Mouse (Mus musculus) hindbrain, embryonic 13.5 days (tissue): ENCODE measurements around the gene Klhl15. TPM values are rescaled to one million over a fixed set of nuclear protein-coding genes. Genes with fewer than 3 reads are reported as not detected.
A peak's percentile ranks its signal among the peaks of the same experiment; 100 is the strongest.
"Not testable (repeated sequence)": the region's sequence is repeated elsewhere in the genome, so short reads cannot be mapped to it uniquely, and the experiment has no call there.

Experiments
- ATAC-seq: fragments of 200-750 bp; cut with Nextera tagmentation; 2 replicates; pipeline ENCODE4 v1.8.0; 2017; ENCODE audit warnings: moderate TSS enrichment; ENCODE audit not compliant: low FRiP score
- H3K27ac ChIP-seq: fragments of 300-500 bp; sonication (generic); 2 replicates; pipeline ENCODE4 v1.5.1; 2015; ENCODE audit warnings: inconsistent platforms, mild to moderate bottlenecking, moderate library complexity
- H3K27me3 ChIP-seq: fragments of 300-500 bp; sonication (generic); 2 replicates; pipeline ENCODE4 v1.6.1; 2015; ENCODE audit warnings: mild to moderate bottlenecking, inconsistent platforms
- H3K36me3 ChIP-seq: fragments of 300-500 bp; sonication (generic); 2 replicates; pipeline ENCODE4 v1.6.1; 2015; ENCODE audit warnings: mild to moderate bottlenecking, inconsistent platforms
- H3K4me1 ChIP-seq: fragments of 300-500 bp; sonication (generic); replicated peaks from 2 replicates; pipeline ENCODE4 v1.6.1; 2015; ENCODE audit warnings: inconsistent platforms
- H3K4me2 ChIP-seq: fragments of 300-500 bp; sonication (generic); 2 replicates; pipeline ENCODE4 v1.6.1; 2015; ENCODE audit warnings: inconsistent platforms, mild to moderate bottlenecking, moderate library complexity
- H3K4me3 ChIP-seq: fragments of 300-500 bp; sonication (generic); 2 replicates; pipeline ENCODE4 v1.5.1; 2015; ENCODE audit warnings: mild to moderate bottlenecking, inconsistent platforms
- H3K9ac ChIP-seq: fragments of 300-500 bp; sonication (generic); 2 replicates; pipeline ENCODE4 v1.6.1; 2015; ENCODE audit warnings: mild to moderate bottlenecking, inconsistent platforms
- H3K9me3 ChIP-seq: fragments of 300-500 bp; sonication (generic); 2 replicates; pipeline ENCODE4 v1.6.1; 2016; ENCODE audit warnings: inconsistent platforms
- WGBS: fragments of 180-500 bp; shearing (Covaris S2); methylation state at CpG from one replicate; pipeline ENCODE4 v1.1.7; 2015; 5-methylcytosine and 5-hydroxymethylcytosine counted together
- polyA plus RNA-seq: library from polyadenylated mRNA; unstranded; fragments of >200 nt; fragmentation: Nextera tagmentation; extraction: Ambion mirVana; gene quantifications from 2 replicates; pipeline ENCODE4 v1.2.1, GENCODE M21; 2015

The Klhl15 gene
- polyA plus RNA-seq = 9.7 and 10.4 TPM in 2 replicates

DNA sequence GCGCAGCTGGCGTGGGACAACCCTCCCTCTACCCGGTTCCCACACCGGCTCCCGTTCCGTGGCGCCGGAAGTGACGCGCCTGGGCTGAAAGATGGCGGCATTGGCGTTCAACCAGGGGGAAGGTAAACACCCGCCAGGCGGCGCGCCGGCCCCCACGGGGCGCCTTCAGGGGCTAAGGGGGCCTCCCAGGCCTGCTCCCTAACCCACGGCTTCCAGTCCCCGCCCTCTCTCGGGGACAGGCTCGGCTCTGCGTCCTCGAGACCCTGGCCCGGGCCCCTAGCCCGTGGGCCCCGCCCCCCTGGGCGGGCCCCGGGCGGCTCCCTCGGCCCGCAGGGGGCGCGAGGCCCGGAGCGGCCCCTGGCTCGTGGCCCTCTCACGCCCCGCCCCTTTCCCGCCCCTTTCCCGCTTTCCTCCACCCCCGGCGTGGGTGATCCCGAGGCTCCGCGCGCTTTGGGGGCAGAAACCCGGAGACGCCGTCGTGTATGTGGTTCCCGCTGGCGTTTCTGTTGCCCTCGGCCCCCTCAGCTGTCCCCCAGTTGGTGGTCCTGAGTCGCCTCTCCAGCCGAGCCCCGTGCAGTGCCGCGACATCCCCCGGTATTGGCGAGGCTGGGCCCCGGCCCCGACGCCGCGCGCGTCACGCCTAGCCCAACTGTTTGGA is at the start of gene Klhl15:
TSS of gene Klhl15 (plus strand) at position 68 of the 658 bp plus-strand sequence.
- Histone ChIP-seq H3K27ac (peak within 1 kb of the TSS; percentile 91), H3K4me3 (peak within 1 kb of the TSS; percentile 61), H3K27me3 (peaks cover 83% of the 10 kb centered on the region), H3K36me3 (no peaks in the 10 kb centered on the region), H3K9ac (peak within 1 kb of the TSS; percentile 83), H3K4me1 (peaks cover 3% of the 10 kb centered on the region; the same call in 1 of the 2 replicates), H3K4me2 (peak within 1 kb of the TSS; percentile 54), H3K9me3 (no peaks in the 10 kb centered on the region)
- peak; percentile 94 for ATAC-seq
- 11% methylated on average over 61 of the region's 70 CpGs for WGBS

DNA sequence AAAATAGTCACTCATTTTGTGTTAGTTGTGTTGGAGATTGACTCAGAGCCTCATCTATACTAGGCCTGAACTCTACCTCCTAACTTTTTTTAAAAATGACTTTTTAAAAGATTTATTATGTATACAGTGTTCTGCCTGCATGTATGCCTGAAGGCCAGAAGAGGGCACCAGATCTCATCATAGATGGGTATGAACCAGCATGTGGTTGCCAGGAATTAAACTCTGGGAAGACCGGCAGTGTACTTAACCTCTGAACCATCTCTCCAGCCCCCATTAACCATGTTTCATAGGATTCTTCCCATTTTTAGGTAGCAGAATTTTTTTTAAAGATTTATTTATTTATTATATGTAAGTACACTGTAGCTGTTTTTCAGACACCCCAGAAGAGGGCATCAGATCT is 49.2 kb upstream of the Klhl15 start:
- Histone ChIP-seq H3K4me3 (no peak overlapping the region), H3K9me3 (no peaks in the 10 kb centered on the region), H3K4me2 (no peak overlapping the region), H3K27ac (no peak overlapping the region), H3K9ac (no peak overlapping the region), H3K27me3 (peaks cover 43% of the 10 kb centered on the region), H3K36me3 (no peaks in the 10 kb centered on the region), H3K4me1 (no peaks in the 10 kb centered on the region)
- ATAC-seq = no peak
- 58% methylated on average over 1 of the region's 1 CpGs for WGBS

DNA sequence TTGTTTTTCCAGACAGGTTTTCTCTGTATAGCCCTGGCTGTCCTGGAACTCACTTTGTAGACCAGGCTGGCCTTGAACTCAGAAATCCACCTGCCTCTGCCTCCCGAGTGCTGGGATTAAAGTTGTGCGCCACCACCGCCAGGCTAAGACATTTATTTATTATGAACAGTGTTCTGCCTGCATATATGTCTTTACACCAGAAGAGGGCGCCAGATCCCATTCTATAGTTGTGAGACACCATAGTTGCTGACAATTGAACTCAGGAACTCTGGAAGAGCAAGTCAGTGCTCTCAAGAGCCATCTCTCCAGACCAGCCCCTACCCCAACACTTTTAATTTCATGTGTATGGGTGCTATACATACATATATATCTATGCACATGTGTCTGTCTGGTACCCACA is 40.5 kb upstream of the Klhl15 start:
- H3K27ac ChIP-seq, H3K9ac ChIP-seq, H3K27me3 ChIP-seq, H3K4me2 ChIP-seq, H3K9me3 ChIP-seq, H3K4me1 ChIP-seq, ATAC-seq, H3K4me3 ChIP-seq: not testable (repeated sequence)
- 69% methylated on average over 4 of the region's 4 CpGs for WGBS
- peaks cover 57% of the 10 kb centered on the region for H3K36me3 ChIP-seq

DNA sequence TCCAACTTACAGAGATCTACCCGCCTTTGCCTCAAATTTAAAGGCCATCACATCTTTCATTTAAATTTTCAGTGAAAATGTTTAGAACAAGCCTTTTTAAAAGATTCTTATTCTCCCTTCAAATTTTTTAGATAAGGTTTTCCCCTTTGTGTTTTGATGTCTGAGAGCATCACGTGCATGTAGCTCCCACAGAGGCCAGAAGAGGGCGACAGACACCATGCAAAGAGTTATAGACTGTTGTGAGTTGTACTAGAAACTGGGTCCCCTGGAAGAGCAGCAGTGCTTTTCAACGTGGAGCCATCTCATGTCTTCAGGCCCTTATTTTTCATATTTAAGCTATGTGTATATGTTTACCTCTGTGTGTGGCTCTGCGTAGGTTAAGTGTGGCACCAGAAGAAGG is 36.6 kb upstream of the Klhl15 start:
- no peak overlapping the region for H3K4me2 ChIP-seq
- H3K4me3 ChIP-seq = no peak overlapping the region
- peaks cover 80% of the 10 kb centered on the region for H3K36me3 ChIP-seq
- 82% methylated on average over 5 of the region's 5 CpGs for WGBS
- H3K27ac ChIP-seq = no peak overlapping the region
- H3K27me3 ChIP-seq = no peaks in the 10 kb centered on the region
- no peaks in the 10 kb centered on the region for H3K9me3 ChIP-seq
- no peaks in the 10 kb centered on the region for H3K4me1 ChIP-seq
- no peak overlapping the region for H3K9ac ChIP-seq
- ATAC-seq = no peak

DNA sequence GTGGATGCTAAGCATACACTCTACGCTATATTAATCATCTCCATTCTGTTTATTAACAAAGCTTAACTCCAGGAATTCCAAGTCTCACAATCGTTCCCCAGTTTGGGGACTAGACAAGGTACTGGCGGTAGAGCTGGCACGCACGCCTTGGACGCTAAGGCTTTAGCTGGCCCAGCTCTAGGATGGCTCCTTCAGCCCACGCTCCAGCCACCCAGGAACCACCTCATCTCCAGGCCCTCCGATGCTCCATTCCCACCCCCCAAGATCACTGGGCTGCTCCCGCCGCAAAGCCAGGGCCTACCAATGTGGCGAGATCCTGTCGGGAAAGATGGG is 22.2 kb upstream of the Klhl15 start:
- peak; percentile 60 for ATAC-seq
- Histone ChIP-seq H3K4me1 (no peaks in the 10 kb centered on the region), H3K9ac (peak overlapping the region; percentile 86), H3K4me3 (peak overlapping the region; percentile 75), H3K9me3 (no peaks in the 10 kb centered on the region), H3K4me2 (peak overlapping the region; percentile 70), H3K36me3 (peaks cover 17% of the 10 kb centered on the region), H3K27me3 (no peaks in the 10 kb centered on the region), H3K27ac (peak overlapping the region; percentile 83)
- WGBS = under 1% methylated on average over 12 of the region's 12 CpGs

DNA sequence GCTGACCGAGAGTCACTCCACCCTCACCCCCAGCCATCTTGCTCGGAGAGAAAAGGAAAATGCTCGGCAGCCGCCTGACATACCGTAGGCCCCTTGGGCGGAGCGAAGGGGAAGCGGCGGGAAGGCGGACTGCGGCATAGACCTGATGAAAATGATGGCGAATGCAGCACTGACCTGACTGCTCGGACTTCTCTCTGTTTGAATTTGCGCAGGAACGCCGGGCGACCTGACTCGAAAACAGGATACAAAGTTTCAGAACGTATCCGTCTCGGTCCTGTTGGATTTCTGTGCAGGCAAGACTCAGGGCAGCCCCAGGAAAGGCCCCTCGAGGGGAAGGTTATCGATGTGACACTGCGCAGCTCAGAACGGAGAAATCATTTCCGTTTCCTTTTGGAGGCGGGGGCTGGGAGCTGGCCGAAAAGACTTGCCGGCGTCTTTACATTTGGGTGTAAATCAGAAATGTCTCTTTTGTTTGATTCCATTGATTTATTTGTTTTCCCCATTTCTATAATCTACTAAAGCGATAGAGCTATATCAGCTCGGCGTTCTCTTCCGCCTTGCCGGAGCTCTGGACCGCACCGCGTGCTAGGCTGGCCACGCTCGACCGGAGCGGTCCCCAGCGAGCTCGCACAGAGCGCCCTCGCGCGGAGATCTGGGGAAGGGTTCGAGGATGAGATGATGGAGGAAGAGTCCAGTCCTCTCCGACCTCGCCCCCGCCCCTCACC is 21.6 kb upstream of the Klhl15 start, which contains the start of gene Eif2s3x:
TSS of gene Eif2s3x (minus strand) at position 266 of the 725 bp plus-strand sequence.
- Histone ChIP-seq H3K27ac (peak within 1 kb of the TSS; percentile 83), H3K4me2 (peak within 1 kb of the TSS; percentile 70), H3K27me3 (no peaks in the 10 kb centered on the region), H3K9me3 (no peaks in the 10 kb centered on the region), H3K4me1 (no peaks in the 10 kb centered on the region), H3K4me3 (peak within 1 kb of the TSS; percentile 75), H3K36me3 (peaks cover 12% of the 10 kb centered on the region), H3K9ac (peak within 1 kb of the TSS; percentile 86)
- under 1% methylated on average over 51 of the region's 52 CpGs for WGBS
- ATAC-seq = peak; percentile 96

DNA sequence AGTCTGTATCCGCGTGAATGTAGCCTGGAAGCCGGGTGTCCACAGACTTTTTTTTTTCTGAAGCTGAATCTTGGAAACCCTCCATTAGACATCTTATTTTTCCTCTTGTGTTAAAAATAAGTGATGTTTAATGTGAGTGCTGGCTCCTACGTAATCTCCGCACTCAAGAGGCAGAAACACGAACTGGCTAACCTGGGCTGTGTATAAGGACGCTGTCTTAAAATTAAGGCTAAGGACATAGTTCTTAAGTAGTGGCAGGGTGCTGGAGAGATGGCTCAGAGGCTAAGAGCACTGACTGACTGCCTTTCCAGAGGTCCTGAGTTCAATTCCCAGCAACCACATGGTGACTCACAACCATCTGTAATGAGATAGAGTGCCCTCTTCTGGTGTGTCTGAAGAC is 21.0 kb upstream of the Klhl15 start:
- Histone ChIP-seq H3K27me3 (no peaks in the 10 kb centered on the region), H3K4me3 (peak overlapping the region; percentile 75), H3K36me3 (peaks cover 6% of the 10 kb centered on the region), H3K9ac (peak overlapping the region; percentile 55), H3K27ac (peak overlapping the region; percentile 83), H3K4me2 (peak overlapping the region; percentile 50), H3K4me1 (no peaks in the 10 kb centered on the region), H3K9me3 (no peaks in the 10 kb centered on the region)
- WGBS = 12% methylated on average over 7 of the region's 7 CpGs
- ATAC-seq = peak; percentile 35; the same call in 1 of the 2 replicates

DNA sequence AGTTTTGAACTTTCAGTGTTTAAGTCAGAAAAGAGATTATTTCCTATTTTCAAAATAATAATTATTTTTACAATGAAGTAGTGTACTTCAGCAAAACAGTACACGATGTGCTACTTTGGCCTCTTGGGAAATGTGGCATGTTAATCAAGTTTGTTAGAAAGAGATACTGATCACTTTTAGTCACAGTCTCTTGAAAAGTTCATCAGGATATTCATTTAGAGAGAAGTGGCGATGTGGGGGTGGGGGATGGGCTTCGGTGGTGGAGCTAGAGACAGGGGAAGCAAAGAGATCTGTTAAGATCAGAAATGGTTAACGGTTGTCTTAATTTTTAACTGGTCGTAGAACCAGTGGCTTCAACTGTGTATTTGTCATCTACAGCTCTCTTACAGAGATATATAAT is 967 bp upstream of the Klhl15 start:
- H3K27me3 ChIP-seq = peaks cover 74% of the 10 kb centered on the region
- no peak overlapping the region for H3K9ac ChIP-seq
- H3K27ac ChIP-seq = no peak overlapping the region
- no peak for ATAC-seq
- H3K4me3 ChIP-seq = no peak overlapping the region
- H3K9me3 ChIP-seq = no peaks in the 10 kb centered on the region
- peaks cover 3% of the 10 kb centered on the region; the same call in 1 of the 2 replicates for H3K4me1 ChIP-seq
- WGBS = 41% methylated on average over 5 of the region's 5 CpGs
- no peak overlapping the region for H3K4me2 ChIP-seq
- H3K36me3 ChIP-seq = no peaks in the 10 kb centered on the region

DNA sequence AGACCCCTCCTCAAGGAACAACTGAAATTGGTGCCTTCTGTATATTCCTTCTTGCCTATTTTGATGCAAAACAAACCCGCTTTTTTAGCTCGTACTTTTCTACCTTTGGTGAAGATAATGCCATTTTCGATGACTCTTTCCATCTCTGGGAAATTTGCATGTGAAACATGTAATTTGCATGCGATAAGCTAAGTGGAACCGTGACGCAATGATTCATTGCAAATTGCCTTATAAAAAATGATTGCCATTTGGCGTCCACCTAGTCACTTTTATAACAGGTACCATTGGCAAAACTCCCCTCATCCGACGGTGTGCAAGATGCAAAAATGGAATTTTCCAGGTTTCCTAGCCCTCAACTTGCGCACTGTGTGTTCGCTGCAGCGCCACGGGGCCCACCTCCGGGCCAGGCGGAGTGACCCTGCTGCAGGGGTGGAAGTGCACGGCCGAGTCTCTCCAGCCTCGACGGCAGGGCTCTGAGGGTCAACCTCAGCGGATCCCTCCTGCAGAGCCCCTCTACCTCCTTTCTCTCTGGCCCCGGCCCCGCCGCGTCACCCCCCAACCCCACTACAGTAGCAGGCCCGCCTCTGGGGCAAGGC is 365 bp upstream of the Klhl15 start:
- peak overlapping the region; percentile 61 for H3K4me3 ChIP-seq
- H3K27me3 ChIP-seq = peaks cover 78% of the 10 kb centered on the region
- no peaks in the 10 kb centered on the region for H3K36me3 ChIP-seq
- 22% methylated on average over 25 of the region's 25 CpGs for WGBS
- H3K4me2 ChIP-seq = peak overlapping the region; percentile 54
- no peaks in the 10 kb centered on the region for H3K9me3 ChIP-seq
- peak overlapping the region; percentile 83 for H3K9ac ChIP-seq
- peak; percentile 65 for ATAC-seq
- H3K27ac ChIP-seq = peak overlapping the region; percentile 91
- peaks cover 3% of the 10 kb centered on the region; the same call in 1 of the 2 replicates for H3K4me1 ChIP-seq

DNA sequence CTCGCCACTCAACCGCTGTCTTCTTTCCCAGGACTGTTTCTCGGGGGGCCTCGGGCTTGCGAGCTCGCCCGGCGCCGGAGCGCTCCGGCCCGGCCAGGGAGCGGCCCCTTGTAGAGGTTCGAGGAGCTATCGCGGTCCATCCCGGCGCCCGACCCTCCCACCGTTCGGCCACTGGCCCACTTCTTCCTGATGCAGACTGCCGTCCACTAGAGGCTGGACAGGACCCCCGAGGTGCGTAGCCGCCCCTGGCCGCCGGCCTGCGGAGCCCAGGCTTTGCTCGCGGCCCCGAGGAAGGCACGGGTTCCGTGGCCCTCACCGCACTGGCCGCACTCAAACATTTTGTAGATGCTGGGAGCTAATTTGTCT is 774 bp downstream of the Klhl15 start:
- peak overlapping the region; percentile 83 for H3K9ac ChIP-seq
- peak overlapping the region; percentile 61 for H3K4me3 ChIP-seq
- peaks cover 3% of the 10 kb centered on the region; the same call in 1 of the 2 replicates for H3K4me1 ChIP-seq
- 11% methylated on average over 29 of the region's 35 CpGs for WGBS
- no peaks in the 10 kb centered on the region for H3K9me3 ChIP-seq
- peak overlapping the region; percentile 91 for H3K27ac ChIP-seq
- ATAC-seq = no peak; the same call in 1 of the 2 replicates
- H3K27me3 ChIP-seq = peaks cover 80% of the 10 kb centered on the region
- H3K36me3 ChIP-seq = no peaks in the 10 kb centered on the region
- peak overlapping the region; percentile 54 for H3K4me2 ChIP-seq

DNA sequence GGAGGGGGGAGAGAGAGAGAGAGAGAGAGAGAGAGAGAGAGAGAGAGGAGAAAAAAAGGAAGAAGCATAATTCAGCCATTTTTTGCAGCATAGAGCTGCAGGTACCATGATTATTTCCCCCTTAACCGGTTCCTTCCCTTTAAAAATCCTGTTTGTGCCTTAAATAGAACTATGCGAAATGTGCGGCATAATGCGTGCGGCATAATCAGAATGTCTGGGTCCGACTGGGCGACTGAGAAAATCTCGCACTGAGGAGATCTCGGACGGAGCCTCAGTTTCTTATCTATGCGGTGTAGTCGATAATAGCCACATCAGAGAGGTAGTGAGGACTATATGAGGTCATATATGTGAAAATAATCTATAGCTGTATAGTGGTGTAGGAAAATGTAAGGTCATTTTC is 1.2 kb downstream of the Klhl15 start:
- Histone ChIP-seq H3K27ac (no peak overlapping the region), H3K27me3 (peaks cover 78% of the 10 kb centered on the region), H3K36me3 (no peaks in the 10 kb centered on the region), H3K4me2 (peak overlapping the region; percentile 54), H3K9ac (peak overlapping the region; percentile 83), H3K9me3 (no peaks in the 10 kb centered on the region), H3K4me1 (peaks cover 3% of the 10 kb centered on the region; the same call in 1 of the 2 replicates), H3K4me3 (peak overlapping the region; percentile 61)
- 25% methylated on average over 12 of the region's 12 CpGs for WGBS
- ATAC-seq = no peak

DNA sequence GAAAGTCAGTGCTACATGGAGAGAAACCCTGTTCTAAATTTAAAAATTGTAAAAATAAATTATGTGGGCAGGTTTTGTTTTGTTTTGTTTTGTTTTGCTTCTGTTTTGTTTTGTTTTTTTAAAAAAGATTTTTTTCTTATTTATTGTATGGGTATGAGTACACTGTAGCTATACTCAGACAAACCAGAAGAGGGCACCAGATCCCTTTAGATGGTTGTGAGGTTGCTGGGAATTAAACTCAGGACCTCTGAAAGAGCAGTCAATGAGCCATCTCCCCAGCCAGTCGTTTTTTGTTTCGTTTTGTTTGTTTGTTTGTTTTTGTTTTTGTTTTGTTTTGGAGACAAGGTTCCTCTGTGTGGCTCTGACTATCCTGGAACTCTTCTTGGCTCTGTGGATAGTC is 54.5 kb downstream of the Klhl15 start:
- 14% methylated on average over 2 of the region's 2 CpGs for WGBS
- no peak for ATAC-seq
- Histone ChIP-seq H3K4me3 (no peak overlapping the region), H3K27me3 (peaks cover 68% of the 10 kb centered on the region), H3K4me2 (no peak overlapping the region), H3K27ac (no peak overlapping the region), H3K9ac (no peak overlapping the region), H3K4me1 (no peaks in the 10 kb centered on the region), H3K36me3 (no peaks in the 10 kb centered on the region), H3K9me3 (no peaks in the 10 kb centered on the region)
